Mouse (Mus musculus): ENCODE data around the gene Cblb.
A peak's percentile ranks its signal among the peaks of the same experiment; 100 is the strongest.

Cblb gene

GRCm38 (mm10) chr16:52071766-52072209 lies 40.8 kb downstream of the Cblb start:
- DNase-seq (ENCODE audit: low read depth, low spot score): no peak
- H3K36me3 ChIP-seq (ENCODE audit: control insufficient read depth, insufficient read depth, low read length, poor library complexity, severe bottlenecking): 0 out of 2 replicates have a peak, but pooled peaks cover 4% of the 10 kb centered on the region
- H3K27me3 ChIP-seq (ENCODE audit: control insufficient read depth, insufficient read depth, low read length, poor library complexity, severe bottlenecking): no peaks in the 10 kb centered on the region

- no peak for DNase-seq (ENCODE audit: low read depth, low spot score)
- no peaks in the 10 kb centered on the region for H3K27me3 ChIP-seq (ENCODE audit: control insufficient read depth, insufficient read depth, low read length, poor library complexity, severe bottlenecking)
- H3K36me3 ChIP-seq (ENCODE audit: control insufficient read depth, insufficient read depth, low read length, poor library complexity, severe bottlenecking): 0 out of 2 replicates have a peak, but pooled peaks cover 2% of the 10 kb centered on the region
Observed at GRCm38 (mm10) chr16:52076652-52077051, 45.6 kb downstream of the Cblb start.

GRCm38 (mm10) chr16:52077901-52078300 lies 46.9 kb downstream of the Cblb start:
- DNase-seq (ENCODE audit: low read depth, low spot score): no peak
- H3K36me3 ChIP-seq (ENCODE audit: control insufficient read depth, insufficient read depth, low read length, poor library complexity, severe bottlenecking): no peaks in the 10 kb centered on the region
- no peaks in the 10 kb centered on the region for H3K27me3 ChIP-seq (ENCODE audit: control insufficient read depth, insufficient read depth, low read length, poor library complexity, severe bottlenecking)

- no peak for DNase-seq (ENCODE audit: low read depth, low spot score)
- Histone ChIP-seq H3K27me3 (ENCODE audit: control insufficient read depth, insufficient read depth, low read length, poor library complexity, severe bottlenecking) (no peaks in the 10 kb centered on the region), H3K36me3 (ENCODE audit: control insufficient read depth, insufficient read depth, low read length, poor library complexity, severe bottlenecking) (no peaks in the 10 kb centered on the region)
Observed at GRCm38 (mm10) chr16:52078758-52079474, 47.9 kb downstream of the Cblb start.

- DNase-seq (ENCODE audit: low read depth, low spot score): no peak
- Histone ChIP-seq H3K27me3 (ENCODE audit: control insufficient read depth, insufficient read depth, low read length, poor library complexity, severe bottlenecking) (no peaks in the 10 kb centered on the region), H3K36me3 (ENCODE audit: control insufficient read depth, insufficient read depth, low read length, poor library complexity, severe bottlenecking) (no peaks in the 10 kb centered on the region)
Observed at GRCm38 (mm10) chr16:52079475-52079823, 48.4 kb downstream of the Cblb start.

- H3K27me3 ChIP-seq (ENCODE audit: control insufficient read depth, insufficient read depth, low read length, poor library complexity, severe bottlenecking): no peaks in the 10 kb centered on the region
- DNase-seq (ENCODE audit: low read depth, low spot score): no peak
Observed at GRCm38 (mm10) chr16:52080619-52081395, 49.8 kb downstream of the Cblb start.

GRCm38 (mm10) chr16:52081756-52082155 lies 50.7 kb downstream of the Cblb start:
- no peaks in the 10 kb centered on the region for H3K36me3 ChIP-seq (ENCODE audit: control insufficient read depth, insufficient read depth, low read length, poor library complexity, severe bottlenecking)
- no peaks in the 10 kb centered on the region for H3K27me3 ChIP-seq (ENCODE audit: control insufficient read depth, insufficient read depth, low read length, poor library complexity, severe bottlenecking)
- peak; percentile 48 for DNase-seq (ENCODE audit: low read depth, low spot score)

More at GRCm38 (mm10) chr16:52080619-52081395, 49.8 kb downstream of the Cblb start:
- H3K36me3 ChIP-seq (ENCODE audit: control insufficient read depth, insufficient read depth, low read length, poor library complexity, severe bottlenecking): no peaks in the 10 kb centered on the region

- DNase-seq (ENCODE audit: low read depth, low spot score): no peak
- Histone ChIP-seq H3K27me3 (ENCODE audit: control insufficient read depth, insufficient read depth, low read length, poor library complexity, severe bottlenecking) (no peaks in the 10 kb centered on the region), H3K36me3 (ENCODE audit: control insufficient read depth, insufficient read depth, low read length, poor library complexity, severe bottlenecking) (no peaks in the 10 kb centered on the region)
Observed at GRCm38 (mm10) chr16:52086793-52087450, 55.9 kb downstream of the Cblb start.

GRCm38 (mm10) chr16:52089354-52089753 lies 58.3 kb downstream of the Cblb start:
- H3K27me3 ChIP-seq (ENCODE audit: control insufficient read depth, insufficient read depth, low read length, poor library complexity, severe bottlenecking): no peaks in the 10 kb centered on the region
- no peaks in the 10 kb centered on the region for H3K36me3 ChIP-seq (ENCODE audit: control insufficient read depth, insufficient read depth, low read length, poor library complexity, severe bottlenecking)

GRCm38 (mm10) chr16:52090899-52091298 lies 59.9 kb downstream of the Cblb start:
- no peaks in the 10 kb centered on the region for H3K36me3 ChIP-seq (ENCODE audit: control insufficient read depth, insufficient read depth, low read length, poor library complexity, severe bottlenecking)
- no peaks in the 10 kb centered on the region for H3K27me3 ChIP-seq (ENCODE audit: control insufficient read depth, insufficient read depth, low read length, poor library complexity, severe bottlenecking)
- DNase-seq (ENCODE audit: low read depth, low spot score): peak; percentile 85

More at GRCm38 (mm10) chr16:52089354-52089753, 58.3 kb downstream of the Cblb start:
- DNase-seq (ENCODE audit: low read depth, low spot score): no peak

- H3K27me3 ChIP-seq (ENCODE audit: control insufficient read depth, insufficient read depth, low read length, poor library complexity, severe bottlenecking): no peaks in the 10 kb centered on the region
- DNase-seq (ENCODE audit: low read depth, low spot score): no peak
- H3K36me3 ChIP-seq (ENCODE audit: control insufficient read depth, insufficient read depth, low read length, poor library complexity, severe bottlenecking): peaks cover 1% of the 10 kb centered on the region; the same call in 1 of the 2 replicates
Observed at GRCm38 (mm10) chr16:52093325-52094253, 62.6 kb downstream of the Cblb start.

- H3K36me3 ChIP-seq (ENCODE audit: control insufficient read depth, insufficient read depth, low read length, poor library complexity, severe bottlenecking): peaks cover 1% of the 10 kb centered on the region; the same call in 1 of the 2 replicates
- H3K27me3 ChIP-seq (ENCODE audit: control insufficient read depth, insufficient read depth, low read length, poor library complexity, severe bottlenecking): no peaks in the 10 kb centered on the region
- DNase-seq (ENCODE audit: low read depth, low spot score): no peak
Observed at GRCm38 (mm10) chr16:52094735-52095459, 63.9 kb downstream of the Cblb start.

- no peak for DNase-seq (ENCODE audit: low read depth, low spot score)
- H3K36me3 ChIP-seq (ENCODE audit: control insufficient read depth, insufficient read depth, low read length, poor library complexity, severe bottlenecking): peaks cover 1% of the 10 kb centered on the region; the same call in 1 of the 2 replicates
Observed at GRCm38 (mm10) chr16:52095643-52096042, 64.6 kb downstream of the Cblb start.

More at GRCm38 (mm10) chr16:52095643-52096042, 64.6 kb downstream of the Cblb start:
- no peaks in the 10 kb centered on the region for H3K27me3 ChIP-seq (ENCODE audit: control insufficient read depth, insufficient read depth, low read length, poor library complexity, severe bottlenecking)

Data from splenic B cell, adult 2 months (primary cell).